Mouse (Mus musculus): ENCODE measurements around the gene Ube2cbp.

DNA sequence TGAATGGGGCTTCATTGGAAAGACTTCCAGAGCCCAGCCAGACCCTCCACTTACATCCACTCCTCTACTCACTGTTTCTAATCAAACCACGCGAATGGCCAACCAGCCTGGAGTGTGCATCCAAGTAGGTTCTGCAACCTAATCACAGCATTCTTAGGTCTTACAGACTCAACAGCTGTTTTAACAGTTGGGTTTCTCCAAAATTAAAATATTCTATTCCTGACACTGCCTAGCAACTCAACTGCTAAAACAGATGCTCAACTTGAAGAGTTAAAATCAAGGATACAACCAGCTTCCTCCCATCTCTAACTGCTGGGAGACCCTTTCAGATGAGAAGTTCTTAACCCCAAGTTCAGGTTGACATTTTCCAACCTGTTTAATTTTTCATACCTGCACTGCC lies 74.0 kb downstream of the Ube2cbp start:
- TF ChIP-seq CTCF (IDR thresholded peaks at IDR 0.05; ENCODE audit: insufficient read depth, low read length) (no peak), POLR2A (IDR thresholded peaks at IDR 0.05; ENCODE audit: borderline replicate concordance, extremely low read depth, low read depth, low read length) (no peak)
